Mouse (Mus musculus) erythroblast, adult 5-6 weeks (primary cell): ENCODE results near the gene Gm21885. TPM values are rescaled to one million over a fixed set of nuclear protein-coding genes. Genes with fewer than 3 reads are reported as not detected.

ENCODE experiments used
- ATAC-seq: replicated peaks from 2 replicates; pipeline ENCODE4 v1.8.0; 2016; ENCODE audit warnings: moderate number of reproducible peaks, mild to moderate bottlenecking, moderate TSS enrichment, inconsistent platforms; ENCODE audit not compliant: poor library complexity, low FRiP score, severe bottlenecking
- total RNA-seq, 2 experiments: library from RNA; stranded (forward) in 1 of 2; stranded (reverse) in 1 of 2; fragments of 150-400 nt in 1 of 2; fragments of 200-764, 138-1000 nt in 1 of 2; gene quantifications; 2 replicates each; pipeline versions ENCODE4 v1.2.3 to v1.2.4; 2015 to 2017; ENCODE audit warnings: low replicate concordance in 2 of 2

Gene Gm21885
- total RNA-seq, 2 experiments from 2014 or later: not detected

GRCm38 (mm10) chr11:94315308-94315707 lies 33.6 kb downstream of the Gm21885 start:
- ATAC-seq: no peak

GRCm38 (mm10) chr11:94316528-94316927 lies 34.9 kb downstream of the Gm21885 start:
- ATAC-seq: no peak

- ATAC-seq: no peak
Observed at GRCm38 (mm10) chr11:94317014-94317413, 35.3 kb downstream of the Gm21885 start.

GRCm38 (mm10) chr11:94317515-94317914 lies 35.8 kb downstream of the Gm21885 start:
- no peak for ATAC-seq

- ATAC-seq: no peak
Observed at GRCm38 (mm10) chr11:94318056-94318455, 36.4 kb downstream of the Gm21885 start.

GRCm38 (mm10) chr11:94320969-94321930 lies 39.6 kb downstream of the Gm21885 start:
- peak; percentile 57 for ATAC-seq

- ATAC-seq: peak; percentile 87
Observed at GRCm38 (mm10) chr11:94321931-94322400, 40.3 kb downstream of the Gm21885 start, which contains the start of gene Luc7l3. TSS of gene Luc7l3 (minus strand) at chr11:94321988.

- no peak for ATAC-seq
Observed at GRCm38 (mm10) chr11:94322636-94323035, 41.0 kb downstream of the Gm21885 start.

- no peak for ATAC-seq
Observed at GRCm38 (mm10) chr11:94323271-94323925, 41.7 kb downstream of the Gm21885 start.

- ATAC-seq: no peak
Observed at GRCm38 (mm10) chr11:94324618-94325017, 42.9 kb downstream of the Gm21885 start.

GRCm38 (mm10) chr11:94326961-94327411 lies 45.3 kb downstream of the Gm21885 start:
- ATAC-seq: no peak

- ATAC-seq: peak; percentile 81
Observed at GRCm38 (mm10) chr11:94327693-94328643, 46.3 kb downstream of the Gm21885 start, which contains the start of gene Ankrd40. TSS of gene Ankrd40 (plus strand) at chr11:94328001.

- no peak for ATAC-seq
Observed at GRCm38 (mm10) chr11:94328644-94329025, 47.0 kb downstream of the Gm21885 start.

- ATAC-seq: no peak
Observed at GRCm38 (mm10) chr11:94329270-94329891, 47.7 kb downstream of the Gm21885 start.

GRCm38 (mm10) chr11:94330211-94330610 lies 48.5 kb downstream of the Gm21885 start:
- ATAC-seq: no peak

GRCm38 (mm10) chr11:94332726-94333125 lies 51.1 kb downstream of the Gm21885 start:
- no peak for ATAC-seq

- peak; percentile 95 for ATAC-seq
Observed at GRCm38 (mm10) chr11:94334386-94334968, 52.8 kb downstream of the Gm21885 start.
